Mouse (Mus musculus): ENCODE measurements around the gene Tmtc1.

GRCm38 (mm10) chr6:148239311-148239710, 204.9 kb downstream of the Tmtc1 start:
- no peak for TF ChIP-seq POLR2A (IDR thresholded peaks at IDR 0.05; ENCODE audit: insufficient read length, low read depth)
- no peak for TF ChIP-seq POLR2AphosphoS2 (IDR thresholded peaks at IDR 0.05; ENCODE audit: insufficient read length, low read depth)
- no peak for TF ChIP-seq USF1 (IDR thresholded peaks at IDR 0.05; ENCODE audit: low read depth)
- no peak for TF ChIP-seq MAX (IDR thresholded peaks at IDR 0.05; ENCODE audit: low read depth)
- TF ChIP-seq TCF12 (IDR thresholded peaks at IDR 0.05; ENCODE audit: insufficient read depth, poor library complexity, severe bottlenecking), result no peak
- no peak for TF ChIP-seq MYOD1 (IDR thresholded peaks at IDR 0.05; ENCODE audit: control insufficient read depth in 1 of 3, insufficient read length in 2 of 3, low read depth in 2 of 3)
- TF ChIP-seq E2F4 (IDR thresholded peaks at IDR 0.05; ENCODE audit: insufficient read depth), result no peak
- TF ChIP-seq REST (IDR thresholded peaks at IDR 0.05; ENCODE audit: insufficient read depth, insufficient read length), result no peak
- no peak for TF ChIP-seq MYOG (IDR thresholded peaks at IDR 0.05; ENCODE audit: control insufficient read depth in 1 of 3, insufficient read depth in 1 of 3, insufficient read length in 2 of 3, low read depth in 2 of 3)

Measured in myocyte (in vitro differentiated cells).